Mouse (Mus musculus) intestine, embryonic 14.5 days (tissue): ENCODE measurements around the gene Pik3cd. TPM values are rescaled to one million over a fixed set of nuclear protein-coding genes. Genes with fewer than 3 reads are reported as not detected.
"Not testable (repeated sequence)": the region's sequence is repeated elsewhere in the genome, so short reads cannot be mapped to it uniquely, and the experiment has no call there.

Source experiments
- ATAC-seq: fragments of 200-750 bp; cut with Nextera tagmentation; replicated peaks from 2 replicates; pipeline ENCODE4 v1.8.0; 2017; ENCODE audit warnings: low read depth, moderate number of reproducible peaks, moderate TSS enrichment, moderate library complexity; ENCODE audit not compliant: low FRiP score, low TSS enrichment
- DNase-seq: peaks from one replicate; pipeline ENCODE4 v3.0.0-alpha.2; 2018; ENCODE audit warnings: low spot score
- H3K27ac ChIP-seq: fragments of 300-500 bp; sonication (generic); 2 replicates; pipeline ENCODE4 v1.5.1; 2014; ENCODE audit warnings: low read depth, mild to moderate bottlenecking, control low read depth
- H3K27me3 ChIP-seq: fragments of 300-500 bp; sonication (generic); replicated peaks from 2 replicates; pipeline ENCODE4 v1.6.1; 2014; ENCODE audit warnings: low read length, control low read depth; ENCODE audit not compliant: control insufficient read depth, insufficient read depth
- H3K36me3 ChIP-seq: fragments of 300-500 bp; sonication (generic); 2 replicates; pipeline ENCODE4 v1.6.1; 2014; ENCODE audit warnings: low read length, control low read depth; ENCODE audit not compliant: control insufficient read depth, insufficient read depth
- H3K4me1 ChIP-seq: fragments of 300-500 bp; sonication (generic); replicated peaks from 2 replicates; pipeline ENCODE4 v1.6.1; 2014; ENCODE audit warnings: low read length, control low read depth, mixed read lengths; ENCODE audit not compliant: control insufficient read depth, insufficient read depth
- H3K4me2 ChIP-seq: fragments of 300-500 bp; sonication (generic); 2 replicates; pipeline ENCODE4 v1.6.1; 2014; ENCODE audit warnings: low read length
- H3K4me3 ChIP-seq: fragments of 300-500 bp; sonication (generic); 2 replicates; pipeline ENCODE4 v1.5.1; 2014; ENCODE audit warnings: low read depth, low read length, control low read depth, mixed read lengths
- H3K9ac ChIP-seq: fragments of 300-500 bp; sonication (generic); 2 replicates; pipeline ENCODE4 v1.6.1; 2014; ENCODE audit warnings: mild to moderate bottlenecking, low read length
- H3K9me3 ChIP-seq: fragments of 300-500 bp; sonication (generic); 2 replicates; pipeline ENCODE4 v1.6.1; 2016; ENCODE audit warnings: low read length, control low read depth; ENCODE audit not compliant: control insufficient read depth
- WGBS: fragments of 180-500 bp; shearing (Covaris S2); extraction: QIAGEN DNeasy Blood & Tissue Kit; methylation state at CpG from one replicate; pipeline ENCODE4 v1.1.7; 2014; 5-methylcytosine and 5-hydroxymethylcytosine counted together
- polyA plus RNA-seq: library from polyadenylated mRNA; unstranded; fragments of >200 nt; fragmentation: Nextera tagmentation; extraction: Ambion mirVana; gene quantifications from 2 replicates; pipeline ENCODE4 v1.2.1, GENCODE M21; 2014

Pik3cd gene
- polyA plus RNA-seq = 5.2 and 5.8 TPM in 2 replicates

DNA sequence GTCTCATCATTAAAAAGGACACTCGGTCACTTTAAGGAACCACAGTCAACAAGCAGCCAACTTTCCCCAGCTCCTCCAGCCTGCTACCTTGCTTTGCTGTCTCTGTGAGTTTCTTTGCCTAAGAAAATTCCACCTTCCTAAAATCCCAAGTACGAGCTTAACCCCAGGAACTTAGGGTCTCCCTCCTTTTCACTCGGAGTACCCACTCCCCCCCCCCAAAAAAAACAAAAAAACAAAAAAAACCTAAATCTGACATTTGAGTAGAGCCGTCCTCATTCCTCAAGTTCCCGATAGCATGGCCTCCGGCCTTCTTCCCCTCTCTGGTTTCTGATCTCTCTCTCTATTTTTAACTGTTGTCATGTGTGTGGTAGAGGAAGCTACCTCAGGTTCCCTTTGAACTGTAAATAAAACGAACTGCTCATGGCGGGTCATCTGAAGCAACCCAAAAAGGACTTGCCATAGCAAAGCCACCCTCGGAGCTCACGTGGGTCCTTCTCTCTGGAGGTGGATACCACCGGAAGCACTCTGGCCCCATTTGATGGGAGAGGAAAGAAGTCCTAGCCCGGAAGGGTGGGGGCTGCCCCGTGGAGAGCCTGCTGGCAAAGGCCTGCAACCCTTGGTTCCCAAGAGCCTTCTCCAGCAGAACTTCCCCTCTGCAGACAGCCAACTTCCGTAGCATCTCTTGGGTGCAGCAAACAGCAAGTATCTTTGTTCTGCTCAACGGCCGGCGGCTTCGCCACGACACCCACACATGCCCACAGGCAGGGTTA lies at the start of gene Pik3cd:
TSS of gene Pik3cd (minus strand) at position 362 of the 770 bp plus-strand sequence.
- no peaks in the 10 kb centered on the region for H3K9me3 ChIP-seq
- H3K9ac ChIP-seq = no peak within 1 kb of the TSS
- no peak for DNase-seq
- peaks cover 4% of the 10 kb centered on the region; the same call in 1 of the 2 replicates for H3K4me1 ChIP-seq
- 65% methylated on average over 19 of the region's 19 CpGs for WGBS
- no peak for ATAC-seq
- H3K4me2 ChIP-seq = no peak within 1 kb of the TSS
- H3K36me3 ChIP-seq = no peaks in the 10 kb centered on the region
- H3K27me3 ChIP-seq = no peaks in the 10 kb centered on the region
- H3K27ac ChIP-seq = no peak within 1 kb of the TSS
- H3K4me3 ChIP-seq = no peak within 1 kb of the TSS

DNA sequence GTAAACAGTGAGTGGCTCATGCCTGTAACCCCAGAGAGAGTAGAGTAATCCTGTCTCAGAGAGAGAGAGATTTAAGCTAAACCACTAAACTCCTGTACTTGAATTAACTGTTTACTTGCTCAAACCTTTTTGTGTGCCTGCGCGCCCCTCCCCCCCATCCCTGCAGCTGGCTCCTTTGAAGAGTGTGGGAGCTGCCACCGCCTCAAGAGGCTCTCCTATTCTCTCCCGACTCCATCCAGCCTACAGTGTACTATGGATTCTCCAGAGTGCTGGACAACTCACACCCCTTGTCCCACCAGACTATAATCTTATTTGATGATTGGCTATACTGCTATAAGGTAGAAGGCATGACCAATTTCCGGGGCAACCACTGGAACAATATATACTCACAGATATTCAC lies 48.3 kb upstream of the Pik3cd start:
- H3K4me2 ChIP-seq = no peak overlapping the region
- H3K36me3 ChIP-seq = peaks cover 10% of the 10 kb centered on the region
- WGBS = 41% methylated on average over 5 of the region's 5 CpGs
- H3K9me3 ChIP-seq = no peaks in the 10 kb centered on the region
- no peak overlapping the region for H3K27ac ChIP-seq
- H3K9ac ChIP-seq = no peak overlapping the region
- no peak for DNase-seq
- no peaks in the 10 kb centered on the region for H3K27me3 ChIP-seq
- H3K4me1 ChIP-seq = no peaks in the 10 kb centered on the region
- no peak overlapping the region for H3K4me3 ChIP-seq
- ATAC-seq = no peak

- not testable (repeated sequence) for H3K36me3 ChIP-seq, H3K27me3 ChIP-seq, ATAC-seq, H3K27ac ChIP-seq, DNase-seq, H3K4me2 ChIP-seq, H3K9me3 ChIP-seq, H3K4me1 ChIP-seq, H3K9ac ChIP-seq, H3K4me3 ChIP-seq
- 81% methylated on average over 3 of the region's 3 CpGs for whole genome bisulfite sequencing
Measured at GRCm38 (mm10) chr4:149749663-149750015, 47.3 kb upstream of the Pik3cd start.

GRCm38 (mm10) chr4:149749003-149749662 lies 46.8 kb upstream of the Pik3cd start:
- H3K36me3 ChIP-seq = peaks cover 11% of the 10 kb centered on the region
- WGBS = 85% methylated on average over 18 of the region's 18 CpGs
- no peak overlapping the region for H3K4me2 ChIP-seq
- DNase-seq (no peak), ATAC-seq (no peak)
- no peak overlapping the region for H3K27ac ChIP-seq
- no peaks in the 10 kb centered on the region for H3K4me1 ChIP-seq
- no peak overlapping the region for H3K9ac ChIP-seq
- H3K4me3 ChIP-seq = no peak overlapping the region
- no peaks in the 10 kb centered on the region for H3K9me3 ChIP-seq
- no peaks in the 10 kb centered on the region for H3K27me3 ChIP-seq

DNA sequence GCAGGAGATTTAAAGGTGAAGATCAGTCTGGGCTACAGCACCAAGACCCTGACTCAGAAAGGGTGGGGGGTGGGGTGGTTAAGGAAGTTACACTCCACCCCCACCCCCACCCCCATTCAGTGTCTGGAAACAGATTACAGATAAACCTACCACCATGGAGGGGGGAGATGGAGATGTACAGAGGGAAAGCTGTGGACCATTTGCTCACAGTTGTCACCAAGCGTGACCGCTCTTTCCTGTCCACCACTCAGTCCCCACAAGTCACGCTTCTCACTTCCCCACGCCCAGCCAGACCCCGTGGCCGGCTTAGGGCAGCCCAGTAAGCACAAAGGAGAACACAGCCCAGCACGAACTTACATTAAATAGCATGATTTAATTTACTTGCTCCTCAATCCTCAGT lies 41.7 kb upstream of the Pik3cd start:
- WGBS = 88% methylated on average over 7 of the region's 7 CpGs
- Histone ChIP-seq H3K4me1 (no peaks in the 10 kb centered on the region), H3K27ac (no peak overlapping the region), H3K4me2 (no peak overlapping the region), H3K9me3 (no peaks in the 10 kb centered on the region), H3K36me3 (peaks cover 13% of the 10 kb centered on the region), H3K4me3 (no peak overlapping the region), H3K9ac (no peak overlapping the region), H3K27me3 (no peaks in the 10 kb centered on the region)
- ATAC-seq = no peak
- no peak for DNase-seq

GRCm38 (mm10) chr4:149742011-149742530 lies 39.7 kb upstream of the Pik3cd start:
- peaks cover 2% of the 10 kb centered on the region for H3K4me1 ChIP-seq
- no peak overlapping the region for H3K4me3 ChIP-seq
- H3K4me2 ChIP-seq = no peak overlapping the region
- H3K9ac ChIP-seq = no peak overlapping the region
- no peaks in the 10 kb centered on the region for H3K27me3 ChIP-seq
- H3K36me3 ChIP-seq = peaks cover 13% of the 10 kb centered on the region
- no peaks in the 10 kb centered on the region for H3K9me3 ChIP-seq
- ATAC-seq (no peak), DNase-seq (no peak)
- no peak overlapping the region for H3K27ac ChIP-seq
- WGBS = 94% methylated on average over 14 of the region's 14 CpGs

GRCm38 (mm10) chr4:149740301-149740700 lies 37.9 kb upstream of the Pik3cd start:
- ATAC-seq (no peak), DNase-seq (no peak)
- Histone ChIP-seq H3K9ac (no peak overlapping the region), H3K9me3 (no peaks in the 10 kb centered on the region), H3K4me3 (no peak overlapping the region), H3K27me3 (no peaks in the 10 kb centered on the region), H3K4me1 (peaks cover 14% of the 10 kb centered on the region), H3K27ac (no peak overlapping the region), H3K36me3 (peaks cover 13% of the 10 kb centered on the region), H3K4me2 (no peak overlapping the region)
- WGBS = 84% methylated on average over 7 of the region's 7 CpGs

GRCm38 (mm10) chr4:149739478-149739877 lies 37.1 kb upstream of the Pik3cd start:
- H3K4me1 ChIP-seq = peaks cover 17% of the 10 kb centered on the region

More at GRCm38 (mm10) chr4:149739478-149739877, 37.1 kb upstream of the Pik3cd start:
- H3K9me3 ChIP-seq = no peaks in the 10 kb centered on the region
- H3K4me2 ChIP-seq = no peak overlapping the region
- H3K27me3 ChIP-seq = no peaks in the 10 kb centered on the region
- peaks cover 9% of the 10 kb centered on the region for H3K36me3 ChIP-seq
- DNase-seq (no peak), ATAC-seq (no peak)
- H3K9ac ChIP-seq = no peak overlapping the region
- H3K4me3 ChIP-seq = no peak overlapping the region
- no peak overlapping the region for H3K27ac ChIP-seq
- WGBS = 75% methylated on average over 5 of the region's 5 CpGs
